Mouse (Mus musculus) liver, embryonic 14.5 days (tissue): ENCODE data around the gene Kdm5b. TPM values are rescaled to one million over a fixed set of nuclear protein-coding genes. Genes with fewer than 3 reads are reported as not detected.
A peak's percentile ranks its signal among the peaks of the same experiment; 100 is the strongest.

ENCODE experiments used
- ATAC-seq: fragments of 200-750 bp; cut with Nextera tagmentation; 2 replicates; pipeline ENCODE4 v1.8.0; 2017; ENCODE audit warnings: moderate number of reproducible peaks, mild to moderate bottlenecking, moderate library complexity; ENCODE audit not compliant: insufficient read depth
- DNase-seq, 3 experiments: peaks; one replicate each; pipeline ENCODE4 v3.0.0-alpha.2; 2012 to 2013; ENCODE audit warnings: low read depth in 3 of 3, low spot score in 3 of 3
- H3K27ac ChIP-seq: fragments of 300-500 bp; sonication (generic); 2 replicates; pipeline ENCODE4 v1.5.1; 2014; ENCODE audit warnings: moderate library complexity, mild to moderate bottlenecking, control low read depth, inconsistent platforms
- H3K27me3 ChIP-seq: fragments of 300-500 bp; sonication (generic); 2 replicates; pipeline ENCODE4 v1.6.1; 2014; ENCODE audit warnings: mild to moderate bottlenecking, low read length, moderate library complexity; ENCODE audit not compliant: control insufficient read depth, insufficient read depth
- H3K36me3 ChIP-seq: fragments of 300-500 bp; sonication (generic); replicated peaks from 2 replicates; pipeline ENCODE4 v1.6.1; 2014; ENCODE audit warnings: low read depth; ENCODE audit not compliant: control insufficient read depth, insufficient read depth
- H3K4me1 ChIP-seq, 2 experiments: fragments of 200-500 bp in 1 of 2; fragments of 300-500 bp in 1 of 2; sonication (generic) in 1 of 2; replicated peaks; 2 replicates each; pipeline ENCODE4 v1.6.1; 2012 to 2014; ENCODE audit warnings: antibody characterized with exemption in 1 of 2, inconsistent platforms in 1 of 2, low read length in 1 of 2; ENCODE audit not compliant: control insufficient read depth in 2 of 2, insufficient read depth in 2 of 2
- H3K4me2 ChIP-seq: fragments of 300-500 bp; sonication (generic); 2 replicates; pipeline ENCODE4 v1.6.1; 2014; ENCODE audit warnings: low read depth, mild to moderate bottlenecking, control low read depth, moderate library complexity
- H3K4me3 ChIP-seq, 2 experiments: fragments of 200-500 bp in 1 of 2; fragments of 300-500 bp in 1 of 2; sonication (generic) in 1 of 2; 2 replicates each; pipeline ENCODE4 v1.5.1; 2012 to 2014; ENCODE audit warnings: low read depth in 2 of 2, low read length in 2 of 2, mild to moderate bottlenecking in 2 of 2, control low read depth in 1 of 2, inconsistent platforms in 1 of 2, moderate library complexity in 1 of 2; ENCODE audit not compliant: insufficient read depth in 1 of 2
- H3K9ac ChIP-seq: fragments of 300-500 bp; sonication (generic); replicated peaks from 2 replicates; pipeline ENCODE4 v1.6.1; 2014; ENCODE audit warnings: mild to moderate bottlenecking, control low read depth, moderate library complexity
- H3K9me3 ChIP-seq: fragments of 300-500 bp; sonication (generic); 2 replicates; pipeline ENCODE4 v1.6.1; 2016; ENCODE audit warnings: low read length, mixed read lengths; ENCODE audit not compliant: control insufficient read depth
- CTCF ChIP-seq: IDR thresholded peaks from 2 replicates; pipeline ENCODE4 v1.5.1; 2016; ENCODE audit warnings: antibody characterized with exemption, low read depth, control low read depth
- EP300 ChIP-seq: IDR thresholded peaks from 2 replicates; pipeline ENCODE4 v1.6.1; 2016; ENCODE audit warnings: antibody characterized with exemption, low read depth
- WGBS: fragments of 180-500 bp; shearing (Covaris S2); extraction: QIAGEN DNeasy Blood & Tissue Kit; methylation state at CpG from one replicate; pipeline ENCODE4 v1.1.7; 2014; ENCODE audit not compliant: insufficient replicate concordance; 5-methylcytosine and 5-hydroxymethylcytosine counted together
- polyA plus RNA-seq, 2 experiments: library from polyadenylated mRNA; depleted of rRNA in 1 of 2; stranded (reverse) in 1 of 2; unstranded in 1 of 2; fragments of >200 nt; fragmentation: Nextera tagmentation in 1 of 2; extraction: Ambion mirVana in 1 of 2; gene quantifications; 2 replicates each; pipeline versions ENCODE4 v1.2.1 to v1.2.3; 2012 to 2014

The Kdm5b gene
- 1.5 and 1.8 TPM in 2 replicates for polyA plus RNA-seq (2012; rRNA removed)
- 4.2 and 4.9 TPM in 2 replicates for polyA plus RNA-seq (2014; fragmentation: Nextera tagmentation; extraction: Ambion mirVana)

GRCm38 (mm10) chr1:134559976-134560375 lies at the start of gene Kdm5b:
Gene Kdm5b (plus strand): TSS chr1:134560171.
- H3K36me3 ChIP-seq = no peaks in the 10 kb centered on the region
- peak in 2 of 3 experiments; percentile 41 to 45 for DNase-seq
- H3K4me2 ChIP-seq = peak within 1 kb of the TSS; percentile 95
- H3K4me1 ChIP-seq = peaks cover 20 to 22% of the 10 kb centered on the region in 2 experiments
- H3K9ac ChIP-seq = peak within 1 kb of the TSS; percentile 67
- 0 out of 2 replicates have a peak, but pooled peaks have one; percentile 9 for ATAC-seq
- under 1% methylated on average over 34 of the region's 34 CpGs for WGBS
- H3K27me3 ChIP-seq = no peaks in the 10 kb centered on the region
- no peak within 1 kb of the TSS for H3K27ac ChIP-seq
- H3K4me3 ChIP-seq = peak within 1 kb of the TSS; percentile 67 to 72
- no peak for TF ChIP-seq EP300
- TF ChIP-seq CTCF = no peak
- H3K9me3 ChIP-seq = no peaks in the 10 kb centered on the region

- no peak overlapping the region for H3K4me2 ChIP-seq
- no peak overlapping the region for H3K27ac ChIP-seq
- no peaks in the 10 kb centered on the region for H3K9me3 ChIP-seq
- no peak for ATAC-seq
- no peaks in the 10 kb centered on the region; a peak in 1 of 4 replicates for H3K4me1 ChIP-seq
- no peak overlapping the region for H3K9ac ChIP-seq
- no peaks in the 10 kb centered on the region; the same call in 1 of the 2 replicates for H3K36me3 ChIP-seq
- TF ChIP-seq EP300 (no peak), CTCF (no peak)
- no peak overlapping the region for H3K4me3 ChIP-seq
- DNase-seq = no peak
- WGBS = 38% methylated on average over 4 of the region's 4 CpGs
- peaks cover 28% of the 10 kb centered on the region for H3K27me3 ChIP-seq
These were observed 47.8 kb upstream of the Kdm5b start for GRCm38 (mm10) chr1:134512183-134512582.

- Histone ChIP-seq H3K4me2 (peak overlapping the region; percentile 66; the same call in 1 of the 2 replicates), H3K4me1 (no peaks in the 10 kb centered on the region; a peak in 1 of 4 replicates), H3K36me3 (no peaks in the 10 kb centered on the region; the same call in 1 of the 2 replicates), H3K4me3 (no peak overlapping the region), H3K9me3 (no peaks in the 10 kb centered on the region), H3K27ac (no peak overlapping the region), H3K9ac (no peak overlapping the region), H3K27me3 (peaks cover 28% of the 10 kb centered on the region)
- WGBS = 59% methylated on average over 6 of the region's 6 CpGs
- TF ChIP-seq EP300 (no peak), CTCF (no peak)
- no peak for DNase-seq
- ATAC-seq = no peak
These were observed 47.4 kb upstream of the Kdm5b start for GRCm38 (mm10) chr1:134512584-134512983.

DNA sequence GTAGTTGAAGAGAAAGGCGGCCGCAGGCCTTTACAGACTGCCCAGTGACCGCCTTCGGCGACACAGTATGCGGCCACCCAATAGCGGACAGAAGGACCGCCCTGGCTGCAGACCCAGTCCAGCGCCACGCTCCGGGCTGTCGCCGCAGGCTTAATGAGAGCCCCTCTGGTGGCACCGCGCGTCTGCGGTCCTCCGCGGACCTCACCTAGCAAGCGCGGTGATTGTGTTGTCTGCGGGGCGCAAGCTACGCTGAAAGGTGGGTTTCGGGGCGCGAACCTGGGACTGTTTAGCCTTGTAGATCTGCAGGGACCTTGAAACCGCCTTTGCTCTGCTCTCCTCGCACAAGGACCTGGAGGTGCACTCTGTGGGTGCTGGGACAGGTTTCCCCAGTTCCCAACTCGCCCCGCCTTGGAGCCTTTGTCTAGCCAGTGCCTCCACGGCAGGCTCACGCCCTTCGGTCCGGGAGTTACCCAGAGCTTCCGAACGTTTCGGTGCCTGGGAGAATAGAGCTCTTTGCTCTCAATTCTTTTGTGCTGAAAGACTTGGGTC lies 46.6 kb upstream of the Kdm5b start:
- ATAC-seq = peak; percentile 33; the same call in 1 of the 2 replicates
- peak overlapping the region; percentile 35 to 43 for H3K4me3 ChIP-seq
- no peak overlapping the region for H3K9ac ChIP-seq
- no peaks in the 10 kb centered on the region for H3K36me3 ChIP-seq
- H3K27ac ChIP-seq = no peak overlapping the region
- no peak for TF ChIP-seq CTCF
- no peak for TF ChIP-seq EP300
- peak overlapping the region; percentile 66 for H3K4me2 ChIP-seq
- no peaks in the 10 kb centered on the region; a peak in 1 of 4 replicates for H3K4me1 ChIP-seq
- 2% methylated on average over 38 of the region's 38 CpGs for WGBS
- no peaks in the 10 kb centered on the region for H3K9me3 ChIP-seq
- H3K27me3 ChIP-seq = peaks cover 28% of the 10 kb centered on the region
- DNase-seq = no peak

GRCm38 (mm10) chr1:134513876-134514590 lies 45.9 kb upstream of the Kdm5b start:
- Histone ChIP-seq H3K9ac (no peak overlapping the region), H3K27me3 (peaks cover 28% of the 10 kb centered on the region), H3K9me3 (no peaks in the 10 kb centered on the region), H3K36me3 (no peaks in the 10 kb centered on the region), H3K4me1 (peaks cover 2 to 3% of the 10 kb centered on the region in 2 experiments; a peak in 2 of 4 replicates), H3K4me2 (peak overlapping the region; percentile 66), H3K27ac (no peak overlapping the region), H3K4me3 (peak overlapping the region; percentile 35 to 43; a peak in 3 of 4 replicates)
- ATAC-seq (no peak), DNase-seq (no peak)
- no peak for TF ChIP-seq EP300
- TF ChIP-seq CTCF = no peak
- 42% methylated on average over 16 of the region's 16 CpGs for WGBS
